Mouse (Mus musculus) MEL (cell line): ENCODE measurements around the gene Bptf. TPM values are rescaled to one million over a fixed set of nuclear protein-coding genes. Genes with fewer than 3 reads are reported as not detected.

Experiments
- DNase-seq: peaks from one replicate; pipeline ENCODE4 v3.0.0; 2011; ENCODE audit warnings: low read depth, low spot score
- H3K27ac ChIP-seq: 2 replicates; pipeline ENCODE4 v1.5.1; 2012; ENCODE audit warnings: low read depth, mild to moderate bottlenecking, control low read depth, low read length, moderate library complexity; ENCODE audit not compliant: control insufficient read depth
- H3K27me3 ChIP-seq, 2 experiments: fragments of 150-350 bp in 1 of 2; sonication (generic) in 1 of 2; 2 replicates each; pipeline ENCODE4 v1.6.1; 2012; ENCODE audit warnings: low read length in 2 of 2, mild to moderate bottlenecking in 2 of 2, improper control_type of control experiment in 1 of 2, moderate library complexity in 1 of 2; ENCODE audit not compliant: insufficient read depth in 2 of 2, control insufficient read depth in 1 of 2
- H3K36me3 ChIP-seq, 2 experiments: 2 replicates each; pipeline ENCODE4 v1.6.1; 2012 to 2014; ENCODE audit warnings: low read length in 2 of 2, improper control_type of control experiment in 1 of 2, inconsistent platforms in 1 of 2, mild to moderate bottlenecking in 1 of 2; ENCODE audit not compliant: insufficient read depth in 2 of 2, control insufficient read depth in 1 of 2
- H3K4me1 ChIP-seq, 2 experiments: fragments of 150-350 bp in 1 of 2; sonication (generic) in 1 of 2; 2 replicates each; pipeline ENCODE4 v1.6.1; 2012; ENCODE audit warnings: low read length in 2 of 2, improper control_type of control experiment in 1 of 2, mild to moderate bottlenecking in 1 of 2; ENCODE audit not compliant: insufficient read depth in 2 of 2, control insufficient read depth in 1 of 2
- H3K4me3 ChIP-seq, 2 experiments: fragments of 150-350 bp in 1 of 2; sonication (generic) in 1 of 2; 2 replicates each; pipeline ENCODE4 v1.5.1; 2012; ENCODE audit warnings: low read depth in 2 of 2, low read length in 2 of 2, mild to moderate bottlenecking in 2 of 2, moderate library complexity in 2 of 2, control low read depth in 1 of 2, improper control_type of control experiment in 1 of 2; ENCODE audit not compliant: control insufficient read depth in 1 of 2, insufficient read depth in 1 of 2
- H3K79me2 ChIP-seq: 2 replicates; pipeline ENCODE4 v1.6.1; 2012; ENCODE audit warnings: mild to moderate bottlenecking, low read length, moderate library complexity; ENCODE audit not compliant: control insufficient read depth, poor library complexity, insufficient read depth
- H3K9ac ChIP-seq: 2 replicates; pipeline ENCODE4 v1.6.1; 2012; ENCODE audit warnings: low read depth, mild to moderate bottlenecking, control low read depth, low read length, moderate library complexity; ENCODE audit not compliant: control insufficient read depth, poor library complexity, severe bottlenecking
- H3K9me3 ChIP-seq: fragments of 150-350 bp; sonication (generic); replicated peaks from 2 replicates; pipeline ENCODE4 v1.6.1; 2012; ENCODE audit warnings: mild to moderate bottlenecking, low read length, improper control_type of control experiment, moderate library complexity; ENCODE audit not compliant: insufficient read depth
- CHD1 ChIP-seq: IDR thresholded peaks from 2 replicates; pipeline ENCODE4 v1.6.1; 2012; ENCODE audit warnings: low read depth, mild to moderate bottlenecking, inconsistent platforms, low read length, improper control_type of control experiment
- CHD2 ChIP-seq: IDR thresholded peaks from 2 replicates; pipeline ENCODE4 v1.6.1; 2011; ENCODE audit warnings: low read length, improper control_type of control experiment
- CTCF ChIP-seq, 3 experiments: IDR thresholded peaks in 2 of 3; conservative IDR thresholded peaks in 1 of 3; 2 replicates each; pipeline ENCODE4 v1.5.1; 2011 to 2012; ENCODE audit warnings: low read length in 3 of 3, low read depth in 2 of 3, mild to moderate bottlenecking in 2 of 3, improper control_type of control experiment in 1 of 3, inconsistent platforms in 1 of 3, mixed read lengths in 1 of 3, moderate library complexity in 1 of 3; ENCODE audit not compliant: control insufficient read depth in 1 of 3, insufficient read depth in 1 of 3, poor library complexity in 1 of 3, severe bottlenecking in 1 of 3
- ELF1 ChIP-seq: IDR thresholded peaks from 2 replicates; pipeline ENCODE4 v1.6.1; 2014; ENCODE audit warnings: low read depth, mild to moderate bottlenecking, inconsistent platforms, low read length, improper control_type of control experiment, moderate library complexity
- EP300 ChIP-seq, 2 experiments: IDR thresholded peaks; 2 replicates each; pipeline ENCODE4 v1.6.1; 2011; ENCODE audit warnings: improper control_type of control experiment in 2 of 2, low read length in 2 of 2, low read depth in 1 of 2, mild to moderate bottlenecking in 1 of 2
- ETS1 ChIP-seq: IDR thresholded peaks from 2 replicates; pipeline ENCODE4 v1.6.1; 2012; ENCODE audit warnings: low read depth, mild to moderate bottlenecking, inconsistent platforms, low read length, improper control_type of control experiment, moderate library complexity
- GABPA ChIP-seq: IDR thresholded peaks from 2 replicates; pipeline ENCODE4 v1.6.1; 2012; ENCODE audit warnings: low read depth, mild to moderate bottlenecking, inconsistent platforms, low read length, improper control_type of control experiment, moderate library complexity
- GATA1 ChIP-seq: IDR thresholded peaks from 2 replicates; pipeline ENCODE4 v1.6.1; 2011; ENCODE audit warnings: low read depth, low read length, improper control_type of control experiment
- HCFC1 ChIP-seq: IDR thresholded peaks from 2 replicates; pipeline ENCODE4 v1.6.1; 2012; ENCODE audit warnings: low read depth, mild to moderate bottlenecking, inconsistent platforms, low read length, improper control_type of control experiment, moderate library complexity
- JUND ChIP-seq: IDR thresholded peaks from 2 replicates; pipeline ENCODE4 v1.6.1; 2011; ENCODE audit warnings: low read depth, mild to moderate bottlenecking, improper control_type of control experiment, low read length
- KAT2A ChIP-seq: conservative IDR thresholded peaks from 2 replicates; pipeline ENCODE4 v1.6.1; 2012; ENCODE audit warnings: low read depth, low read length, improper control_type of control experiment, inconsistent platforms
- MAFK ChIP-seq: IDR thresholded peaks from 2 replicates; pipeline ENCODE4 v1.6.1; 2011; ENCODE audit warnings: low read depth, mild to moderate bottlenecking, low read length, improper control_type of control experiment, borderline replicate concordance
- MAX ChIP-seq: IDR thresholded peaks from 2 replicates; pipeline ENCODE4 v1.6.1; 2011; ENCODE audit warnings: low read length, improper control_type of control experiment
- MAZ ChIP-seq: IDR thresholded peaks from 2 replicates; pipeline ENCODE4 v1.6.1; 2012; ENCODE audit warnings: low read depth, mild to moderate bottlenecking, inconsistent platforms, low read length, improper control_type of control experiment
- MEF2A ChIP-seq: IDR thresholded peaks from 2 replicates; pipeline ENCODE4 v1.6.1; 2014; ENCODE audit warnings: low read depth, mild to moderate bottlenecking, inconsistent platforms, low read length, improper control_type of control experiment; ENCODE audit not compliant: poor library complexity, insufficient replicate concordance, severe bottlenecking; ENCODE audit errors: extremely low read depth
- MXI1 ChIP-seq: IDR thresholded peaks from 2 replicates; pipeline ENCODE4 v1.6.1; 2011; ENCODE audit warnings: mild to moderate bottlenecking, low read depth, low read length, improper control_type of control experiment
- MYB ChIP-seq: IDR thresholded peaks from 2 replicates; pipeline ENCODE4 v1.6.1; 2011; ENCODE audit warnings: mild to moderate bottlenecking, low read depth, low read length, improper control_type of control experiment
- MYC ChIP-seq: IDR thresholded peaks from 2 replicates; pipeline ENCODE4 v1.6.1; 2011; ENCODE audit warnings: low read depth, mild to moderate bottlenecking, low read length, improper control_type of control experiment, moderate library complexity
- NELFE ChIP-seq: IDR thresholded peaks from 2 replicates; pipeline ENCODE4 v1.6.1; 2011; ENCODE audit warnings: low read depth, low read length, improper control_type of control experiment
- NRF1 ChIP-seq: IDR thresholded peaks from 2 replicates; pipeline ENCODE4 v1.6.1; 2014; ENCODE audit warnings: low read depth, mild to moderate bottlenecking, inconsistent platforms, low read length, improper control_type of control experiment, moderate library complexity; ENCODE audit not compliant: poor library complexity, insufficient read depth, severe bottlenecking
- POLR2A ChIP-seq, 2 experiments: IDR thresholded peaks; 2 replicates each; pipeline ENCODE4 v1.6.1; 2011 to 2012; ENCODE audit warnings: low read length in 2 of 2, mild to moderate bottlenecking in 2 of 2, control low read depth in 1 of 2, improper control_type of control experiment in 1 of 2, low read depth in 1 of 2, moderate library complexity in 1 of 2; ENCODE audit not compliant: control insufficient read depth in 1 of 2, insufficient read depth in 1 of 2, poor library complexity in 1 of 2
- POLR2AphosphoS2 ChIP-seq: IDR thresholded peaks from 2 replicates; pipeline ENCODE4 v1.6.1; 2011; ENCODE audit warnings: low read length, improper control_type of control experiment
- POLR2AphosphoS5 ChIP-seq: IDR thresholded peaks from 2 replicates; pipeline ENCODE4 v1.6.1; 2012; ENCODE audit warnings: low read depth, borderline replicate concordance, mild to moderate bottlenecking, inconsistent platforms, low read length, moderate library complexity, mixed read lengths
- RAD21 ChIP-seq: IDR thresholded peaks from 2 replicates; pipeline ENCODE4 v1.6.1; 2011; ENCODE audit warnings: mild to moderate bottlenecking, low read depth, low read length, improper control_type of control experiment
- RCOR1 ChIP-seq: IDR thresholded peaks from 2 replicates; pipeline ENCODE4 v1.6.1; 2012; ENCODE audit warnings: low read depth, mild to moderate bottlenecking, inconsistent platforms, low read length, improper control_type of control experiment
- SIN3A ChIP-seq: IDR thresholded peaks from 2 replicates; pipeline ENCODE4 v1.6.1; 2012; ENCODE audit warnings: low read length, improper control_type of control experiment, inconsistent platforms
- SMC3 ChIP-seq: IDR thresholded peaks from 2 replicates; pipeline ENCODE4 v1.6.1; 2011; ENCODE audit warnings: low read depth, low read length, improper control_type of control experiment
- TAL1 ChIP-seq: IDR thresholded peaks from 2 replicates; pipeline ENCODE4 v1.6.1; 2012; ENCODE audit warnings: mild to moderate bottlenecking, inconsistent platforms, low read length, moderate library complexity, mixed read lengths
- TBP ChIP-seq: IDR thresholded peaks from 2 replicates; pipeline ENCODE4 v1.8.0; 2011; ENCODE audit warnings: low read depth, low read length, improper control_type of control experiment
- TCF12 ChIP-seq: IDR thresholded peaks from 2 replicates; pipeline ENCODE4 v1.6.1; 2014; ENCODE audit warnings: low read depth, mild to moderate bottlenecking, inconsistent platforms, low read length, improper control_type of control experiment, moderate library complexity
- UBTF ChIP-seq: IDR thresholded peaks from 2 replicates; pipeline ENCODE4 v1.6.1; 2012; ENCODE audit warnings: low read depth, mild to moderate bottlenecking, inconsistent platforms, low read length, improper control_type of control experiment, moderate library complexity, borderline replicate concordance; ENCODE audit not compliant: insufficient read depth
- USF1 ChIP-seq: IDR thresholded peaks from 2 replicates; pipeline ENCODE4 v1.6.1; 2014; ENCODE audit warnings: low read depth, mild to moderate bottlenecking, inconsistent platforms, low read length, improper control_type of control experiment, moderate library complexity
- USF2 ChIP-seq, 2 experiments: IDR thresholded peaks; 2 replicates each; pipeline ENCODE4 v1.6.1; 2011 to 2012; ENCODE audit warnings: improper control_type of control experiment in 2 of 2, low read length in 2 of 2, borderline replicate concordance in 1 of 2, inconsistent platforms in 1 of 2, low read depth in 1 of 2, mild to moderate bottlenecking in 1 of 2; ENCODE audit not compliant: insufficient read depth in 1 of 2
- ZC3H11A ChIP-seq: IDR thresholded peaks from 2 replicates; pipeline ENCODE4 v1.6.1; 2012; ENCODE audit warnings: low read depth, mild to moderate bottlenecking, inconsistent platforms, low read length, improper control_type of control experiment
- ZKSCAN1 ChIP-seq: IDR thresholded peaks from 2 replicates; pipeline ENCODE4 v1.6.1; 2012; ENCODE audit warnings: low read depth, mild to moderate bottlenecking, inconsistent platforms, low read length, improper control_type of control experiment, moderate library complexity
- ZMIZ1 ChIP-seq: IDR thresholded peaks from 2 replicates; pipeline ENCODE4 v1.6.1; 2012; ENCODE audit warnings: low read depth, mild to moderate bottlenecking, inconsistent platforms, low read length, improper control_type of control experiment, moderate library complexity
- polyA plus RNA-seq, 2 experiments: library from polyadenylated mRNA; stranded (reverse) in 1 of 2; unstranded in 1 of 2; fragments of >175 nt in 1 of 2; fragments of >200 nt in 1 of 2; gene quantifications; 2 replicates each; pipeline versions ENCODE4 v1.2.1 to v1.2.4; 2012; ENCODE audit warnings: low replicate concordance in 2 of 2, low read depth in 1 of 2; ENCODE audit not compliant: insufficient read length in 2 of 2, insufficient read depth in 1 of 2, missing spikeins in 1 of 2
- total RNA-seq: library from RNA; depleted of rRNA; stranded (reverse); fragments of 300-350 nt; gene quantifications from 2 replicates; pipeline ENCODE4 v1.2.3, GENCODE M21; 2012

Gene Bptf
- total and polyA plus RNA-seq, 3 experiments: 27.5 to 55.4 (median 52.7) TPM

DNA sequence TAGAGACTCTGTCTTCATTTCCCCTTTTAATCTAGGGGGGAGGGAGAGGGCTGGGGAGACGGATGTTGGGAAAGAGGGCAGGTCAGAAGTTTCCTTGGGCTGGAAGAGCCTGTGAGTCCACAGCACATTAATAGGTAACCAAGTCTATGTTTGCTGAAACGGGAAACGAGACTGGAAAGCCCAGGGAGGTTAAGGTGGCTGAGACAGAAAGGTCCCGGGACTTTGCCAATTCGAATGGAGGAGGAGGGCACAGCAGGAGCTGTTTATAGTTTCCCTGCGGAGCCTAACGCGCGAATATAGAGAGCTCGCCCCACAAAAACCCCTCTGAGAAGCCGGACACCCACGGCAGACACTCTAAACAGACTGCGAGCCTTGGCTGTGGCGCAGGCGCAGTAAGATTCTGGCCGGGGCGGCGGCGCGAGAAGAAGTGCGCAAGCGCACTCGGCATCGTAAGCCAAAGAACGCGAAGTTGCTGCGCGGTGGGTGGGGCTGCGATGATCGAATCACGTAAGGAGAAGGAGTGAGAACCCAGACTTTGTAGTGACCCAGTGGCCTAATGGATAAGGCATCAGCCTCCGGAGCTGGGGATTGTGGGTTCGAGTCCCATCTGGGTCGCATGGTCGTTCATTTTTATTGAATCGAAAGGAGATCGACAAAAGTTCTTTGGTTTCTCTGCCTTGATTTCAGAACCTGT, 119.5 kb downstream of the Bptf start:
- Histone ChIP-seq H3K27ac (peak overlapping the region; percentile 94), H3K9ac (peak overlapping the region; percentile 90), H3K4me3 (peak overlapping the region; percentile 40 to 72), H3K4me1 (peaks cover 0 to 11% of the 10 kb centered on the region in 2 experiments; a peak in 3 of 4 replicates), H3K27me3 (no peaks in the 10 kb centered on the region), H3K36me3 (peaks cover 0 to 14% of the 10 kb centered on the region in 2 experiments; a peak in 2 of 4 replicates), H3K9me3 (no peaks in the 10 kb centered on the region), H3K79me2 (peaks cover 5% of the 10 kb centered on the region; the same call in 1 of the 2 replicates)
- peak; percentile 99 for DNase-seq
- TF ChIP-seq USF1: no peak
- no peak for TF ChIP-seq SMC3
- peak; percentile 94 for TF ChIP-seq POLR2AphosphoS2
- peak; percentile 61; the same call in 1 of the 2 replicates for TF ChIP-seq GATA1
- TF ChIP-seq ZKSCAN1: no peak
- TF ChIP-seq MAX: no peak
- no peak for TF ChIP-seq ZC3H11A
- TF ChIP-seq MAZ: peak; percentile 85
- peak; percentile 80 for TF ChIP-seq SIN3A
- no peak for TF ChIP-seq MEF2A
- TF ChIP-seq ELF1: peak; percentile 89
- no peak for TF ChIP-seq CHD2
- no peak for TF ChIP-seq UBTF
- TF ChIP-seq POLR2AphosphoS5: 0 out of 2 replicates have a peak, but pooled peaks have one; percentile 48
- no peak for TF ChIP-seq JUND
- peak; percentile 100 for TF ChIP-seq MAFK
- TF ChIP-seq ETS1: no peak
- peak; percentile 99 for TF ChIP-seq NELFE
- TF ChIP-seq KAT2A: peak; percentile 67; the same call in 1 of the 2 replicates
- TF ChIP-seq RAD21: no peak
- no peak for TF ChIP-seq USF2 (IDR thresholded peaks at IDR 0.05; ENCODE audit: borderline replicate concordance in 1 of 2, insufficient read depth in 1 of 2, low read depth in 1 of 2, low read length in 2 of 2)
- peak; percentile 92 to 100 for TF ChIP-seq POLR2A (IDR thresholded peaks at IDR 0.05; ENCODE audit: control insufficient read depth in 1 of 2, insufficient read depth in 1 of 2, low read depth in 1 of 2, low read length in 2 of 2, poor library complexity in 1 of 2)
- TF ChIP-seq EP300 (IDR thresholded peaks at IDR 0.05; ENCODE audit: low read depth in 1 of 2, low read length in 2 of 2): no peak
- peak; percentile 73; the same call in 1 of the 2 replicates for TF ChIP-seq HCFC1
- TF ChIP-seq TBP: peak; percentile 100
- TF ChIP-seq CHD1: no peak
- TF ChIP-seq NRF1: peak; percentile 93
- peak; percentile 74 for TF ChIP-seq TCF12
- TF ChIP-seq MXI1: no peak; the same call in 1 of the 2 replicates
- TF ChIP-seq MYC: no peak
- no peak for TF ChIP-seq CTCF (IDR thresholded peaks at IDR 0.05 in 2 of 3, conservative IDR thresholded peaks at IDR 0.05 in 1 of 3; ENCODE audit: control insufficient read depth in 1 of 3, insufficient read depth in 1 of 3, low read depth in 2 of 3, low read length in 3 of 3, poor library complexity in 1 of 3, severe bottlenecking in 1 of 3)
- no peak for TF ChIP-seq TAL1
- TF ChIP-seq RCOR1: no peak
- peak; percentile 77; the same call in 1 of the 2 replicates for TF ChIP-seq ZMIZ1
- TF ChIP-seq MYB: no peak
- TF ChIP-seq GABPA: no peak
